Mouse (Mus musculus) forebrain, embryonic 11.5 days (tissue): ENCODE measurements around the gene Rassf4. TPM values are rescaled to one million over a fixed set of nuclear protein-coding genes. Genes with fewer than 3 reads are reported as not detected.

Experiments used
- ATAC-seq: fragments of 200-750 bp; cut with Nextera tagmentation; replicated peaks from 2 replicates; pipeline ENCODE4 v1.8.0; 2017; ENCODE audit warnings: moderate TSS enrichment; ENCODE audit not compliant: low FRiP score
- DNase-seq: peaks from one replicate; pipeline ENCODE4 v3.0.0-alpha.2; 2017; ENCODE audit warnings: low spot score
- H3K27ac ChIP-seq: fragments of 300-500 bp; sonication (generic); 2 replicates; pipeline ENCODE4 v1.5.1; 2014; ENCODE audit warnings: low read depth, low read length
- H3K27me3 ChIP-seq: fragments of 300-500 bp; sonication (generic); 2 replicates; pipeline ENCODE4 v1.6.1; 2014; ENCODE audit warnings: mild to moderate bottlenecking, low read length, mixed read lengths; ENCODE audit not compliant: control insufficient read depth, insufficient read depth
- H3K36me3 ChIP-seq: fragments of 300-500 bp; sonication (generic); 2 replicates; pipeline ENCODE4 v1.6.1; 2014; ENCODE audit warnings: mild to moderate bottlenecking, low read length, moderate library complexity, mixed read lengths; ENCODE audit not compliant: control insufficient read depth, insufficient read depth
- H3K4me1 ChIP-seq: fragments of 300-500 bp; sonication (generic); replicated peaks from 2 replicates; pipeline ENCODE4 v1.6.1; 2014; ENCODE audit warnings: low read length, mixed read lengths; ENCODE audit not compliant: control insufficient read depth, insufficient read depth
- H3K4me2 ChIP-seq: fragments of 300-500 bp; sonication (generic); 2 replicates; pipeline ENCODE4 v1.6.1; 2014; ENCODE audit warnings: low read depth, mild to moderate bottlenecking, low read length, moderate library complexity, mixed read lengths; ENCODE audit not compliant: severe bottlenecking
- H3K4me3 ChIP-seq: fragments of 300-500 bp; sonication (generic); 2 replicates; pipeline ENCODE4 v1.5.1; 2014; ENCODE audit warnings: low read depth, low read length
- H3K9ac ChIP-seq: fragments of 300-500 bp; sonication (generic); 2 replicates; pipeline ENCODE4 v1.6.1; 2014; ENCODE audit warnings: low read length
- H3K9me3 ChIP-seq: fragments of 300-500 bp; sonication (generic); 2 replicates; pipeline ENCODE4 v1.6.1; 2016; ENCODE audit warnings: low read length, mixed read lengths; ENCODE audit not compliant: control insufficient read depth
- WGBS: fragments of 180-500 bp; shearing (Covaris S2); extraction: QIAGEN DNeasy Blood & Tissue Kit; methylation state at CpG from one replicate; pipeline ENCODE4 v1.1.7; 2014; 5-methylcytosine and 5-hydroxymethylcytosine counted together
- polyA plus RNA-seq: library from polyadenylated mRNA; unstranded; fragments of >200 nt; fragmentation: Nextera tagmentation; extraction: Ambion mirVana; gene quantifications from 2 replicates; pipeline ENCODE4 v1.2.1, GENCODE M21; 2014

Rassf4 gene
- polyA plus RNA-seq, 1 experiment from 2014 or later: 22.7 TPM

- WGBS: 38% methylated on average over 5 of the region's 5 CpGs
- ATAC-seq: no peak
Observed at GRCm38 (mm10) chr6:116712062-116712461, 38.3 kb upstream of the Rassf4 start.

GRCm38 (mm10) chr6:116704320-116704719 lies 30.6 kb upstream of the Rassf4 start:
- Histone ChIP-seq H3K27me3 (no peaks in the 10 kb centered on the region), H3K4me3 (no peak overlapping the region), H3K4me2 (no peak overlapping the region), H3K27ac (no peak overlapping the region), H3K36me3 (no peaks in the 10 kb centered on the region), H3K9me3 (no peaks in the 10 kb centered on the region), H3K9ac (no peak overlapping the region), H3K4me1 (no peaks in the 10 kb centered on the region)
- DNase-seq: no peak
- no peak for ATAC-seq
- WGBS: 71% methylated on average over 6 of the region's 6 CpGs

More at GRCm38 (mm10) chr6:116712062-116712461, 38.3 kb upstream of the Rassf4 start:
- Histone ChIP-seq H3K9me3 (no peaks in the 10 kb centered on the region), H3K27me3 (no peaks in the 10 kb centered on the region), H3K27ac (no peak overlapping the region), H3K36me3 (no peaks in the 10 kb centered on the region), H3K4me3 (no peak overlapping the region), H3K4me2 (no peak overlapping the region), H3K4me1 (no peaks in the 10 kb centered on the region), H3K9ac (no peak overlapping the region)
- DNase-seq: no peak

GRCm38 (mm10) chr6:116700821-116701220 lies 27.1 kb upstream of the Rassf4 start:
- Histone ChIP-seq H3K9ac (no peak overlapping the region), H3K4me1 (no peaks in the 10 kb centered on the region), H3K9me3 (no peaks in the 10 kb centered on the region), H3K4me2 (no peak overlapping the region), H3K27ac (no peak overlapping the region), H3K4me3 (no peak overlapping the region), H3K36me3 (no peaks in the 10 kb centered on the region), H3K27me3 (no peaks in the 10 kb centered on the region)
- ATAC-seq: no peak
- no peak for DNase-seq

GRCm38 (mm10) chr6:116697896-116698425 lies 24.2 kb upstream of the Rassf4 start:
- Histone ChIP-seq H3K27me3 (no peaks in the 10 kb centered on the region), H3K9ac (no peak overlapping the region), H3K4me1 (no peaks in the 10 kb centered on the region), H3K36me3 (no peaks in the 10 kb centered on the region), H3K27ac (no peak overlapping the region), H3K9me3 (no peaks in the 10 kb centered on the region), H3K4me3 (no peak overlapping the region), H3K4me2 (no peak overlapping the region)
- no peak for DNase-seq
- 91% methylated on average over 4 of the region's 4 CpGs for WGBS
- no peak for ATAC-seq

- Histone ChIP-seq H3K27ac (no peak overlapping the region), H3K4me1 (no peaks in the 10 kb centered on the region), H3K9me3 (no peaks in the 10 kb centered on the region), H3K27me3 (no peaks in the 10 kb centered on the region), H3K36me3 (no peaks in the 10 kb centered on the region), H3K9ac (no peak overlapping the region), H3K4me2 (no peak overlapping the region), H3K4me3 (no peak overlapping the region)
- 64% methylated on average over 2 of the region's 2 CpGs for WGBS
- no peak for ATAC-seq
- no peak for DNase-seq
Observed at GRCm38 (mm10) chr6:116697413-116697812, 23.7 kb upstream of the Rassf4 start.

- no peak overlapping the region for H3K4me2 ChIP-seq
- 89% methylated on average over 3 of the region's 3 CpGs for WGBS
- no peak overlapping the region for H3K9ac ChIP-seq
- H3K9me3 ChIP-seq: no peaks in the 10 kb centered on the region
- no peak overlapping the region for H3K27ac ChIP-seq
- DNase-seq (no peak), ATAC-seq (no peak)
- no peaks in the 10 kb centered on the region for H3K36me3 ChIP-seq
- H3K4me1 ChIP-seq: no peaks in the 10 kb centered on the region
- H3K27me3 ChIP-seq: no peaks in the 10 kb centered on the region
- H3K4me3 ChIP-seq: no peak overlapping the region
Observed at GRCm38 (mm10) chr6:116694346-116694745, 20.6 kb upstream of the Rassf4 start.

- no peaks in the 10 kb centered on the region for H3K9me3 ChIP-seq
- WGBS: 79% methylated on average over 4 of the region's 4 CpGs
- H3K4me3 ChIP-seq: no peak overlapping the region
Observed at GRCm38 (mm10) chr6:116693639-116694038, 19.9 kb upstream of the Rassf4 start.

GRCm38 (mm10) chr6:116682317-116682716 lies 8.6 kb upstream of the Rassf4 start:
- H3K9me3 ChIP-seq: no peaks in the 10 kb centered on the region
- no peaks in the 10 kb centered on the region for H3K36me3 ChIP-seq
- 61% methylated on average over 6 of the region's 6 CpGs for WGBS
- no peaks in the 10 kb centered on the region for H3K27me3 ChIP-seq
- H3K4me2 ChIP-seq: no peak overlapping the region
- H3K9ac ChIP-seq: no peak overlapping the region
- DNase-seq (peak; percentile 50), ATAC-seq (no peak)
- no peak overlapping the region for H3K4me3 ChIP-seq
- no peak overlapping the region for H3K27ac ChIP-seq
- H3K4me1 ChIP-seq: 0 out of 2 replicates have a peak, but pooled peaks cover 2% of the 10 kb centered on the region

More at GRCm38 (mm10) chr6:116693639-116694038, 19.9 kb upstream of the Rassf4 start:
- Histone ChIP-seq H3K4me2 (no peak overlapping the region), H3K4me1 (no peaks in the 10 kb centered on the region), H3K27ac (no peak overlapping the region), H3K9ac (no peak overlapping the region), H3K36me3 (no peaks in the 10 kb centered on the region), H3K27me3 (no peaks in the 10 kb centered on the region)
- ATAC-seq (no peak), DNase-seq (no peak)

GRCm38 (mm10) chr6:116679563-116680288 lies 6.0 kb upstream of the Rassf4 start:
- DNase-seq (no peak), ATAC-seq (no peak)
- Histone ChIP-seq H3K36me3 (no peaks in the 10 kb centered on the region), H3K4me1 (0 out of 2 replicates have a peak, but pooled peaks cover 3% of the 10 kb centered on the region), H3K27ac (no peak overlapping the region), H3K4me3 (no peak overlapping the region), H3K9me3 (no peaks in the 10 kb centered on the region), H3K4me2 (no peak overlapping the region), H3K27me3 (no peaks in the 10 kb centered on the region), H3K9ac (no peak overlapping the region)
- 87% methylated on average over 5 of the region's 5 CpGs for WGBS
